Mouse (Mus musculus): Measurements from ENCODE around the gene Cntnap2.
"Not testable (repeated sequence)": the region's sequence is repeated elsewhere in the genome, so short reads cannot be mapped to it uniquely, and the experiment has no call there.

The Cntnap2 gene

GRCm38 (mm10) chr6:46996010-46996602, 1936.9 kb downstream of the Cntnap2 start:
- no peak for DNase-seq (ENCODE audit: low read depth)

DNA sequence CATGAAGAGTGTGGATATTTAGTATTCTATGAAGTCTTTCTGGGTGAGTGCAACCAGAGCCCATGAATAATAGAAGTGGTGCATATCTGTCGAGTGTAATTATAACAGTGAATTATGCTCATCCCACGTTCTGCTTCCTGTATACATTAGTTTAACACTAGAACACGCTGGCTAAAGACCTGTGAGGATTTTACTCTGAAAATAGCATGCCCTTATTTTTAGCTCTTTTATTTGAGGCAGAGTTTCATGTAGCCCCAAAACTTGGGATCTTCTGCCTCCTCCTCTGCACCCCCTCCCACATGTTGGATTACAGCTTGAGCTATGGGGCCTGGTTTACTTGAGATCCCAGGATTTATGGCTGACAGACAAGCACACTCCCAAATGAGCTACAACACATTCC, 1945.3 kb downstream of the Cntnap2 start:
- DNase-seq (ENCODE audit: low read depth): no peak

GRCm38 (mm10) chr6:47012933-47013332, 1953.8 kb downstream of the Cntnap2 start:
- no peak for DNase-seq (ENCODE audit: low read depth)

DNA sequence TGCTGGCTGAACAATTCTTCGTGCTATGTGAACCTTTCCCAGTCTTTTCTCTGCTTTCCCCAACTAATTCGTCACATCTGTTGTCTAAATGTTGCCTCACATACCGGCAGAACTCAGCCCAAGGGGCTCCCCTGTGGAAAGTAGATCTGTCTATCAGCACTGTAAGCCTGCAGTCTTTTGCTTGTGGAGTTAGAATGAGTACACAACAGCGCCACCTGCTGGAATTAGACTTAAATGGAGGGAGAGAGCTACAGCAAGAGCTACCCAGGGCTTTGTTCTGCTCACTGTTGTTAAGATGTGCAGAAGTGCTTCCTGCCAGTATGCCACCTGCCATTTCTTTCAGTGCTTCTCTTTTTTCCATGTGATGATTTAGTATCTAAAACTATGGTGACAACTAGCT, 1954.4 kb downstream of the Cntnap2 start:
- peak; percentile 91 for DNase-seq (ENCODE audit: low read depth)

DNA sequence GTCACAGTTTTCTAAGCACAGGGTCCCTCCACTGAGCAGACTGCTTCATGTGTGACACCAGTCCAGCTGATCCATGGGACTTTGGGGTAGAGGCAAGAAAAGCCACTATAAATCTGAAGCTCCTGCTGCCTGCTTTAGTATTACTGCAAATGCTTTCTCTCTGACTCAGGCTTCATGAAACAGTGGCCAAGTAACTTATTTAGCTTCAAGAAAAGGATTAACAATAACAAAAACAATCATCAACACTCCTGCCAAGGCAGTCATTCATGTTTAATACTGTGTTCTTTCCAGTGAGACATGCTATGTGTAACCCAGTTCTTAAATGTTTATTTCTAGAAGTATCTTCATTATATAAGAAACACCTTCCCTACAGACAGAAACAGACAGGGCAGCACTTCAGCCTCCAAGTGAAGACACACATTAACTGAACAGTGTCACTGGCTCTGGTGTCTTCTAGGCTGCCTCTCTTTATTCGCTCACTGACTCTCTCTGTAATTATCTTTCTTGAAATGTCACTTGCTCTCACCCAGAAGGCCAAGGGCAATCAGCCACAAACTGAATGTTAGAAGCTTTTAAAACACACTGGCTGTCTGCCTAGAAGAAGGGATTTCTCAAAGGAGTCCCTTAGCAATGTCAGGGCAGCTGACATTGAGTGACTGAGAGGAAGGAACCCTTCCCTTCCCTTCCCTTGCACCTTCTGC, 1955.9 kb downstream of the Cntnap2 start:
- no peak for DNase-seq (ENCODE audit: low read depth)

GRCm38 (mm10) chr6:47026064-47026686, 1967.0 kb downstream of the Cntnap2 start:
- no peak for DNase-seq (ENCODE audit: low read depth)

GRCm38 (mm10) chr6:47031362-47031761, 1972.2 kb downstream of the Cntnap2 start:
- DNase-seq (ENCODE audit: low read depth): no peak

- DNase-seq (ENCODE audit: low read depth): no peak
Observed at GRCm38 (mm10) chr6:47042602-47043001, 1983.4 kb downstream of the Cntnap2 start.

DNA sequence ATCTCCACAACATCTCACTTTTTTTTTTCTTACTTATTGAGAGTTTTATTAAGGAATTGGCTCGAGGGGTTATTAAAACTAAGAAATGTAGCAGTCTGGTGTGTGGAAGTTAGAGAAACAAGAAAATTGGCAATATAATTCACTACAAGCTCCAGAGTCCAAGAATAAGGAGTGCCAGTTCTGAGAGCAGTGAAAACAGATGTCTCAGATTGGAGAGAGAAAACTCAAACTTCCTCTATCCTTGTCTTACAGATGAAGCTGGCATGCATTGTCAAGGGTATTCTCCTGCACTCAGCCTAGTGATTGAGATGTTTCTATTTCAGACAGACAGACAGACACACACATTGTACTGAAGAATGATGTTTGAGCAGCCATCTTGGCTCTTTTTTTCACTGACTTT, 1984.4 kb downstream of the Cntnap2 start:
- no peak for DNase-seq (ENCODE audit: low read depth)

- DNase-seq (ENCODE audit: low read depth): no peak
Observed at GRCm38 (mm10) chr6:47044385-47045200, 1985.4 kb downstream of the Cntnap2 start.

- no peak for DNase-seq (ENCODE audit: low read depth)
Observed at GRCm38 (mm10) chr6:47049051-47049450, 1989.9 kb downstream of the Cntnap2 start.

GRCm38 (mm10) chr6:47050319-47051222, 1991.4 kb downstream of the Cntnap2 start:
- no peak for DNase-seq (ENCODE audit: low read depth)

DNA sequence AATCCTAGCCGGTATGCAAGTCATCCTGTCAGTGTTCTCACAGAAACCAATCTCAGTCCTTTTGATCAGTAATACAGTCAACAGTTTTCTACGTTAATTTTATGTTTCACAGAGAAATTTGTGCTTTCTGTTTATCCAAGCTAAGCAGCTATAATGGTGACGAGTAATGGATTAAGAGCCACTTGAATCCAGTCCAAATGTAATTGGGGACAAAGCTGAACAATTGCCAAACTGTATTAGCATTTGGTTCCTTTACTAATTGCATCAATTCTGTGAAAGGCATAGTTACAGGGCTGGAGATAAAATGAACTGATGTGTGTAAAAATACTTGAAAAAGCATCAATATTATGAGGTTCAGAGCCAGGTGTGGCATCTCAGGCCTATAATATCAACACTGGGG, 2002.2 kb downstream of the Cntnap2 start:
- DNase-seq (ENCODE audit: low read depth): no peak

DNA sequence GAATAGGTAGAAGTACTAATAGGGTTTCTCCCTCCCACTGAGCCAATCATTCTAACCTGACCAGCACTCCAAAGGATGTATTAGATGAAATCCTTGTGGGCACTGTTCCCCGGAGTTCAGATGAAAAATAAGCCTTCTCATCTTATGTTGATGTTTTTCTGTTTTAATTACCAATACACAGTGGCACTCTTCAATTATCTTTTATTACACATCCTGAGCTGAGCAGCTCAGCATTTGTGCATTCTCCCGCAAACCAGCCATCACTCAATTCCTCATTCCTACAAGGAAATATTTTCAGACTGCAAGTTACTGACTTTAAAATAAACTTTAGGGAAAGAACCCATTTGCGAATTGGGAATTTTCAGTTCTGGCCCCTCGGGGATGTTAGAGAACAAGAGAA, 2030.8 kb downstream of the Cntnap2 start:
- DNase-seq (ENCODE audit: low read depth): no peak

DNA sequence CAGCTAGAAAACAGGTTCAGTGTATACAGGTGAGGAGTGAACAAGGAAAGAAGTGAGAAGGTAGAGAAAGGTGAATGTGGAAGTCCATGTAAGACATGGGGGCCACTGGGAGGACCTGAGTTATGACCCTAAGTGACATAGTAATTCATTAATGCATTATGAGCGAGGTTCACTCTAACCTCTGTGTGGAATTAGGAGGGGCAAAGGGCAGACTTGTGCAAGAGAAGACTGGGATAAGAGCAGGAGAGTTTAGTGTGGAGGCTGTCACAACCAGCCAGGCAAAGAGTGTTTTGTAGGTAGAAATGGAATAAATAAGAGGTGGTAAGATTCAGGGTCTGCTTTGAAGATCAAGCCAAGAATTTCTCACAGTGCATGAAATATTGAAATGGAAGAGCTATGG, 2045.8 kb downstream of the Cntnap2 start:
- DNase-seq (ENCODE audit: low read depth): no peak

- no peak for DNase-seq (ENCODE audit: low read depth)
Observed at GRCm38 (mm10) chr6:47109582-47110220, 2050.5 kb downstream of the Cntnap2 start.

GRCm38 (mm10) chr6:47134063-47134462, 2074.9 kb downstream of the Cntnap2 start:
- not testable (repeated sequence) for DNase-seq (ENCODE audit: low read depth)

- DNase-seq (ENCODE audit: low read depth): not testable (repeated sequence)
Observed at GRCm38 (mm10) chr6:47153018-47153417, 2093.9 kb downstream of the Cntnap2 start.

GRCm38 (mm10) chr6:47174580-47175294, 2115.6 kb downstream of the Cntnap2 start:
- not testable (repeated sequence) for DNase-seq (ENCODE audit: low read depth)
